Mouse (Mus musculus): ENCODE measurements around the gene Ifih1. TPM values are rescaled to one million over a fixed set of nuclear protein-coding genes. Genes with fewer than 3 reads are reported as not detected.

The Ifih1 gene
- polyA plus RNA-seq, 1 experiment from 2014 or later: 1.6 TPM

GRCm38 (mm10) chr2:62662560-62662959 lies 16.5 kb upstream of the Ifih1 start:
- Histone ChIP-seq H3K27me3 (peaks cover 11% of the 10 kb centered on the region), H3K36me3 (no peaks in the 10 kb centered on the region), H3K4me2 (no peak overlapping the region), H3K9ac (replicated peaks) (no peak overlapping the region), H3K9me3 (no peaks in the 10 kb centered on the region), H3K4me3 (replicated peaks) (no peak overlapping the region), H3K4me1 (replicated peaks) (no peaks in the 10 kb centered on the region), H3K27ac (no peak overlapping the region)
- 84% methylated on average over 3 of the region's 3 CpGs for WGBS
- no peak for ATAC-seq (ENCODE audit: insufficient number of reproducible peaks, insufficient read depth, low FRiP score, low TSS enrichment, low read depth)

- Histone ChIP-seq H3K9me3 (no peaks in the 10 kb centered on the region), H3K36me3 (no peaks in the 10 kb centered on the region), H3K4me3 (replicated peaks) (no peak overlapping the region), H3K4me1 (replicated peaks) (no peaks in the 10 kb centered on the region), H3K27me3 (peaks cover 11% of the 10 kb centered on the region), H3K9ac (replicated peaks) (no peak overlapping the region), H3K27ac (no peak overlapping the region), H3K4me2 (no peak overlapping the region)
- WGBS: 57% methylated on average over 6 of the region's 6 CpGs
- ATAC-seq (ENCODE audit: insufficient number of reproducible peaks, insufficient read depth, low FRiP score, low TSS enrichment, low read depth): no peak
Observed at GRCm38 (mm10) chr2:62660565-62660964, 14.5 kb upstream of the Ifih1 start.

- Histone ChIP-seq H3K4me2 (no peak overlapping the region), H3K9ac (replicated peaks) (no peak overlapping the region), H3K36me3 (no peaks in the 10 kb centered on the region), H3K4me1 (replicated peaks) (no peaks in the 10 kb centered on the region), H3K27me3 (no peaks in the 10 kb centered on the region), H3K4me3 (replicated peaks) (no peak overlapping the region), H3K27ac (no peak overlapping the region), H3K9me3 (no peaks in the 10 kb centered on the region)
- ATAC-seq (ENCODE audit: insufficient number of reproducible peaks, insufficient read depth, low FRiP score, low TSS enrichment, low read depth): no peak
- WGBS: 72% methylated on average over 1 of the region's 1 CpGs
Observed at GRCm38 (mm10) chr2:62656072-62656471, 10.0 kb upstream of the Ifih1 start.

GRCm38 (mm10) chr2:62654519-62655338 lies 8.7 kb upstream of the Ifih1 start:
- Histone ChIP-seq H3K36me3 (no peaks in the 10 kb centered on the region), H3K4me3 (replicated peaks) (no peak overlapping the region), H3K27me3 (no peaks in the 10 kb centered on the region), H3K27ac (no peak overlapping the region), H3K9me3 (no peaks in the 10 kb centered on the region), H3K9ac (replicated peaks) (no peak overlapping the region), H3K4me2 (no peak overlapping the region), H3K4me1 (replicated peaks) (no peaks in the 10 kb centered on the region)
- no peak for ATAC-seq (ENCODE audit: insufficient number of reproducible peaks, insufficient read depth, low FRiP score, low TSS enrichment, low read depth)
- 53% methylated on average over 7 of the region's 7 CpGs for WGBS

- H3K36me3 ChIP-seq: no peaks in the 10 kb centered on the region
- no peak overlapping the region for H3K9ac ChIP-seq (replicated peaks)
- WGBS: 88% methylated on average over 4 of the region's 4 CpGs
- no peak overlapping the region for H3K27ac ChIP-seq
- no peaks in the 10 kb centered on the region for H3K27me3 ChIP-seq
- ATAC-seq (ENCODE audit: insufficient number of reproducible peaks, insufficient read depth, low FRiP score, low TSS enrichment, low read depth): no peak
- H3K4me1 ChIP-seq (replicated peaks): no peaks in the 10 kb centered on the region
- no peak overlapping the region for H3K4me2 ChIP-seq
- H3K9me3 ChIP-seq: no peaks in the 10 kb centered on the region
- H3K4me3 ChIP-seq (replicated peaks): no peak overlapping the region
Observed at GRCm38 (mm10) chr2:62652466-62652865, 6.4 kb upstream of the Ifih1 start.

GRCm38 (mm10) chr2:62651890-62652289 lies 5.8 kb upstream of the Ifih1 start:
- H3K9ac ChIP-seq (replicated peaks): no peak overlapping the region
- no peak overlapping the region for H3K4me2 ChIP-seq
- H3K9me3 ChIP-seq: no peaks in the 10 kb centered on the region
- H3K27ac ChIP-seq: no peak overlapping the region
- no peaks in the 10 kb centered on the region for H3K27me3 ChIP-seq
- WGBS: 61% methylated on average over 4 of the region's 4 CpGs
- no peak for ATAC-seq (ENCODE audit: insufficient number of reproducible peaks, insufficient read depth, low FRiP score, low TSS enrichment, low read depth)
- no peak overlapping the region for H3K4me3 ChIP-seq (replicated peaks)
- no peaks in the 10 kb centered on the region for H3K36me3 ChIP-seq
- no peaks in the 10 kb centered on the region; the same call in 1 of the 2 replicates for H3K4me1 ChIP-seq (replicated peaks)

- peak overlapping the region; percentile 61 for H3K4me2 ChIP-seq
- 20% methylated on average over 6 of the region's 6 CpGs for WGBS
- peaks cover 7% of the 10 kb centered on the region; the same call in 1 of the 2 replicates for H3K27me3 ChIP-seq
- H3K9me3 ChIP-seq: no peaks in the 10 kb centered on the region
- H3K4me3 ChIP-seq (replicated peaks): peak overlapping the region; percentile 43
- no peak overlapping the region for H3K27ac ChIP-seq
- no peak overlapping the region; the same call in 1 of the 2 replicates for H3K9ac ChIP-seq (replicated peaks)
- H3K36me3 ChIP-seq: no peaks in the 10 kb centered on the region
- ATAC-seq (ENCODE audit: insufficient number of reproducible peaks, insufficient read depth, low FRiP score, low TSS enrichment, low read depth): no peak
- no peaks in the 10 kb centered on the region; the same call in 1 of the 2 replicates for H3K4me1 ChIP-seq (replicated peaks)
Observed at GRCm38 (mm10) chr2:62646671-62647289, 725 bp upstream of the Ifih1 start.

- peak; percentile 56; the same call in 1 of the 2 replicates for ATAC-seq (ENCODE audit: insufficient number of reproducible peaks, insufficient read depth, low FRiP score, low TSS enrichment, low read depth)
Observed at GRCm38 (mm10) chr2:62645475-62645874, 580 bp downstream of the Ifih1 start.

GRCm38 (mm10) chr2:62644891-62645290 lies 1.2 kb downstream of the Ifih1 start:
- ATAC-seq (ENCODE audit: insufficient number of reproducible peaks, insufficient read depth, low FRiP score, low TSS enrichment, low read depth): no peak
- H3K27ac ChIP-seq: no peak overlapping the region
- WGBS: 74% methylated on average over 5 of the region's 5 CpGs

More at GRCm38 (mm10) chr2:62645475-62645874, 580 bp downstream of the Ifih1 start:
- 33% methylated on average over 12 of the region's 12 CpGs for WGBS
- Histone ChIP-seq H3K4me2 (peak overlapping the region; percentile 61), H3K27ac (no peak overlapping the region), H3K4me3 (replicated peaks) (peak overlapping the region; percentile 43), H3K36me3 (no peaks in the 10 kb centered on the region), H3K27me3 (peaks cover 7% of the 10 kb centered on the region; the same call in 1 of the 2 replicates), H3K4me1 (replicated peaks) (no peaks in the 10 kb centered on the region; the same call in 1 of the 2 replicates), H3K9me3 (no peaks in the 10 kb centered on the region), H3K9ac (replicated peaks) (peak overlapping the region; percentile 45; the same call in 1 of the 2 replicates)

GRCm38 (mm10) chr2:62643405-62644305 lies 2.4 kb downstream of the Ifih1 start:
- no peaks in the 10 kb centered on the region for H3K36me3 ChIP-seq
- no peak for ATAC-seq (ENCODE audit: insufficient number of reproducible peaks, insufficient read depth, low FRiP score, low TSS enrichment, low read depth)
- no peak overlapping the region for H3K4me3 ChIP-seq (replicated peaks)
- no peak overlapping the region for H3K4me2 ChIP-seq
- H3K9ac ChIP-seq (replicated peaks): no peak overlapping the region
- peaks cover 7% of the 10 kb centered on the region; the same call in 1 of the 2 replicates for H3K27me3 ChIP-seq
- H3K4me1 ChIP-seq (replicated peaks): no peaks in the 10 kb centered on the region; the same call in 1 of the 2 replicates
- no peak overlapping the region for H3K27ac ChIP-seq
- 50% methylated on average over 21 of the region's 21 CpGs for WGBS
- no peaks in the 10 kb centered on the region for H3K9me3 ChIP-seq

More at GRCm38 (mm10) chr2:62644891-62645290, 1.2 kb downstream of the Ifih1 start:
- Histone ChIP-seq H3K36me3 (no peaks in the 10 kb centered on the region), H3K27me3 (peaks cover 7% of the 10 kb centered on the region; the same call in 1 of the 2 replicates), H3K4me3 (replicated peaks) (no peak overlapping the region), H3K4me1 (replicated peaks) (no peaks in the 10 kb centered on the region; the same call in 1 of the 2 replicates), H3K9me3 (no peaks in the 10 kb centered on the region), H3K4me2 (no peak overlapping the region), H3K9ac (replicated peaks) (no peak overlapping the region)
